Mouse (Mus musculus): ENCODE data around the gene Tpp1. TPM values are rescaled to one million over a fixed set of nuclear protein-coding genes. Genes with fewer than 3 reads are reported as not detected.
A peak's percentile ranks its signal among the peaks of the same experiment; 100 is the strongest.

Gene Tpp1
- total and polyA plus RNA-seq, 2 experiments = 27.4 to 124 TPM

- Histone ChIP-seq H3K79me2 (ENCODE audit: control insufficient read depth, insufficient read depth, low read length) (no peaks in the 10 kb centered on the region), H3K9ac (ENCODE audit: low read depth, low read length) (no peak overlapping the region), H3K27me3 (ENCODE audit: control insufficient read depth, insufficient read depth, low read length) (no peaks in the 10 kb centered on the region), H3K4me1 (ENCODE audit: control insufficient read depth, insufficient read depth, low read length) (no peaks in the 10 kb centered on the region), H3K4me3 (ENCODE audit: insufficient read depth, low read depth, low read length) (no peak overlapping the region), H3K36me3 (ENCODE audit: control insufficient read depth, insufficient read depth, low read length) (peaks cover 32% of the 10 kb centered on the region), H3K27ac (replicated peaks; ENCODE audit: insufficient read depth, low read depth, low read length) (no peak overlapping the region)
- TF ChIP-seq POLR2A (IDR thresholded peaks at IDR 0.05; ENCODE audit: extremely low read depth, insufficient read depth, low read length) (no peak), CTCF (IDR thresholded peaks at IDR 0.05; ENCODE audit: low read depth, low read length) (no peak)
- DNase-seq (ENCODE audit: extremely low read depth, low read depth, low spot score) = peak; percentile 53
- 65% methylated on average over 6 of the region's 6 CpGs for WGBS
Observed at GRCm38 (mm10) chr7:105728701-105729428, 23.2 kb downstream of the Tpp1 start.

DNA sequence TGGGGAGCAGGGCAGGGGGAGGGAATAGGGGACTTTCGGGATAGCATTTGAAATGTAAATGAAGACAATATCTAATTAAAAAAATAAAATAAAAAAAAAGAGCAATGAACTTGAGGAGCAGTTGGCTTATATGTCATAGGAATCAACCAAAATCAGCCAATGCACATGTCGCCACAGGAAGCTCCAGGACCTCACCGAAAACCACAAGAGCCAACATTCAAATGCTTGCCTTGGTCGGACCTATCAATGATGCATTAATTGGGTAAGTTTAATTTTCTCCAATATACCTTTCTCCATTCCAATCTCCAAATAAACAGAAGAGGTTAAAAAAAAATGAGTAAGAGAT, 25.1 kb downstream of the Tpp1 start:
- Histone ChIP-seq H3K4me3 (ENCODE audit: insufficient read depth, low read depth, low read length) (no peak overlapping the region), H3K27me3 (ENCODE audit: control insufficient read depth, insufficient read depth, low read length) (no peaks in the 10 kb centered on the region), H3K9ac (ENCODE audit: low read depth, low read length) (no peak overlapping the region), H3K27ac (replicated peaks; ENCODE audit: insufficient read depth, low read depth, low read length) (no peak overlapping the region), H3K79me2 (ENCODE audit: control insufficient read depth, insufficient read depth, low read length) (no peaks in the 10 kb centered on the region), H3K4me1 (ENCODE audit: control insufficient read depth, insufficient read depth, low read length) (no peaks in the 10 kb centered on the region), H3K36me3 (ENCODE audit: control insufficient read depth, insufficient read depth, low read length) (peaks cover 15% of the 10 kb centered on the region)
- no peak for DNase-seq (ENCODE audit: extremely low read depth, low read depth, low spot score)
- TF ChIP-seq CTCF (IDR thresholded peaks at IDR 0.05; ENCODE audit: low read depth, low read length) (no peak), POLR2A (IDR thresholded peaks at IDR 0.05; ENCODE audit: extremely low read depth, insufficient read depth, low read length) (no peak)
- WGBS = 93% methylated on average over 4 of the region's 4 CpGs

- Histone ChIP-seq H3K27ac (replicated peaks; ENCODE audit: insufficient read depth, low read depth, low read length) (no peak overlapping the region), H3K9ac (ENCODE audit: low read depth, low read length) (no peak overlapping the region), H3K27me3 (ENCODE audit: control insufficient read depth, insufficient read depth, low read length) (no peaks in the 10 kb centered on the region), H3K79me2 (ENCODE audit: control insufficient read depth, insufficient read depth, low read length) (no peaks in the 10 kb centered on the region), H3K4me3 (ENCODE audit: insufficient read depth, low read depth, low read length) (no peak overlapping the region), H3K36me3 (ENCODE audit: control insufficient read depth, insufficient read depth, low read length) (peaks cover 9% of the 10 kb centered on the region), H3K4me1 (ENCODE audit: control insufficient read depth, insufficient read depth, low read length) (no peaks in the 10 kb centered on the region)
- TF ChIP-seq POLR2A (IDR thresholded peaks at IDR 0.05; ENCODE audit: extremely low read depth, insufficient read depth, low read length) = no peak
- no peak; the same call in 1 of the 2 replicates for TF ChIP-seq CTCF (IDR thresholded peaks at IDR 0.05; ENCODE audit: low read depth, low read length)
- 75% methylated on average over 4 of the region's 4 CpGs for WGBS
- peak; percentile 67 for DNase-seq (ENCODE audit: extremely low read depth, low read depth, low spot score)
Observed at GRCm38 (mm10) chr7:105726144-105726979, 25.7 kb downstream of the Tpp1 start.

- no peak for TF ChIP-seq POLR2A (IDR thresholded peaks at IDR 0.05; ENCODE audit: extremely low read depth, insufficient read depth, low read length)
- H3K27ac ChIP-seq (replicated peaks; ENCODE audit: insufficient read depth, low read depth, low read length) = no peak overlapping the region
- H3K79me2 ChIP-seq (ENCODE audit: control insufficient read depth, insufficient read depth, low read length) = no peaks in the 10 kb centered on the region
- no peak for DNase-seq (ENCODE audit: extremely low read depth, low read depth, low spot score)
- no peak overlapping the region for H3K9ac ChIP-seq (ENCODE audit: low read depth, low read length)
- H3K27me3 ChIP-seq (ENCODE audit: control insufficient read depth, insufficient read depth, low read length) = no peaks in the 10 kb centered on the region
- WGBS = 68% methylated on average over 2 of the region's 2 CpGs
- no peaks in the 10 kb centered on the region for H3K4me1 ChIP-seq (ENCODE audit: control insufficient read depth, insufficient read depth, low read length)
- no peaks in the 10 kb centered on the region for H3K36me3 ChIP-seq (ENCODE audit: control insufficient read depth, insufficient read depth, low read length)
- no peak overlapping the region for H3K4me3 ChIP-seq (ENCODE audit: insufficient read depth, low read depth, low read length)
Observed at GRCm38 (mm10) chr7:105721916-105722315, 30.1 kb downstream of the Tpp1 start.

- Histone ChIP-seq H3K4me1 (ENCODE audit: control insufficient read depth, insufficient read depth, low read length) (no peaks in the 10 kb centered on the region), H3K79me2 (ENCODE audit: control insufficient read depth, insufficient read depth, low read length) (no peaks in the 10 kb centered on the region), H3K9ac (ENCODE audit: low read depth, low read length) (no peak overlapping the region), H3K27ac (replicated peaks; ENCODE audit: insufficient read depth, low read depth, low read length) (no peak overlapping the region), H3K27me3 (ENCODE audit: control insufficient read depth, insufficient read depth, low read length) (no peaks in the 10 kb centered on the region), H3K4me3 (ENCODE audit: insufficient read depth, low read depth, low read length) (no peak overlapping the region), H3K36me3 (ENCODE audit: control insufficient read depth, insufficient read depth, low read length) (no peaks in the 10 kb centered on the region)
- WGBS = 57% methylated on average over 3 of the region's 3 CpGs
- DNase-seq (ENCODE audit: extremely low read depth, low read depth, low spot score) = no peak
- TF ChIP-seq CTCF (IDR thresholded peaks at IDR 0.05; ENCODE audit: low read depth, low read length) = no peak
- no peak for TF ChIP-seq POLR2A (IDR thresholded peaks at IDR 0.05; ENCODE audit: extremely low read depth, insufficient read depth, low read length)
Observed at GRCm38 (mm10) chr7:105715366-105715765, 36.7 kb downstream of the Tpp1 start.

- Histone ChIP-seq H3K79me2 (ENCODE audit: control insufficient read depth, insufficient read depth, low read length) (no peaks in the 10 kb centered on the region), H3K36me3 (ENCODE audit: control insufficient read depth, insufficient read depth, low read length) (no peaks in the 10 kb centered on the region), H3K4me3 (ENCODE audit: insufficient read depth, low read depth, low read length) (no peak overlapping the region), H3K27ac (replicated peaks; ENCODE audit: insufficient read depth, low read depth, low read length) (no peak overlapping the region), H3K4me1 (ENCODE audit: control insufficient read depth, insufficient read depth, low read length) (no peaks in the 10 kb centered on the region), H3K9ac (ENCODE audit: low read depth, low read length) (no peak overlapping the region), H3K27me3 (ENCODE audit: control insufficient read depth, insufficient read depth, low read length) (no peaks in the 10 kb centered on the region)
- TF ChIP-seq POLR2A (IDR thresholded peaks at IDR 0.05; ENCODE audit: extremely low read depth, insufficient read depth, low read length) (no peak), CTCF (IDR thresholded peaks at IDR 0.05; ENCODE audit: low read depth, low read length) (no peak)
- DNase-seq (ENCODE audit: extremely low read depth, low read depth, low spot score) = no peak
- WGBS = 88% methylated on average over 5 of the region's 5 CpGs
Observed at GRCm38 (mm10) chr7:105708733-105709132, 43.3 kb downstream of the Tpp1 start.

Data from liver, adult 2 months (tissue).